Mouse (Mus musculus): ENCODE data around the gene Duxf3.

DNA sequence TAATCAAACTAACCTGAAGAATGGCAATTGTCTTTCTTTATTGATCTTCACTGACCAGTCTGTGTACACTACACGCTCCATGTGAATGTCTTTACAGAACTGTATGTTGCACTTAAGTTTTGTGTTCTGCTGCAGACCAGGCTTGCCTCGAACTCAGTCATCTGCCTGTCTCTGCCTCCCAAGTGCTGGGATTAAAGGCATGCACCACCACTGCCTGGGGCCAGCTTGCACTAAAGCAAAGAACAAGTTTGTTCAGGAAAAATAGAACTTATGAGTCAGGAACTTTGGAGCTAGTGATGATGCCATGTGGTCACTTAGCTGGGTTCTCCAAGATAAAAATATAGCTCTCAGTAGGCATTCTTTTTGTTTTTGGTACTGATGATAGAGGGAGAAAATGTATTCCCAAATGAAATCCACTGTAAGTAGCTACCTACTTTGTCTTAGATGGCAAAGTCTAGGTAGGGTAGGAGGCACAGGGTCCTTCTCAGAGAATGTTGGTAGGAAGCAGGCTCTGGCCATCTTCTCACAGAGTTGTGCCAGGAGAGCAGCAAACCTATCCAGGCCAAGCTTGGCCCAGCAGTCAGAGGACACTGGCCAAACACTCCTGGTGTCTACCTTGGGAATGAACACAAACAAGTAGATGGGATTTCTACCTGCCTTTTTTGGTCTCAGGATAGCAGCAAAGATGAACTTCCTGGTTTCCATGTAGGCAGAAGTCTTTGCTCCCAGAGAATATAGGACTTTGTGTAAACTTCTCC lies 22.6 kb downstream of the Duxf3 start:
- no peak for TF ChIP-seq CTCF (conservative IDR thresholded peaks at IDR 0.05; ENCODE audit: insufficient read depth, insufficient read length, low read depth, low read length)
- TF ChIP-seq POLR2A (IDR thresholded peaks at IDR 0.05; ENCODE audit: low read depth, low read length), result no peak

Data from kidney, adult 2 months (tissue).